Mouse (Mus musculus) megakaryocyte, embryonic 14.5 days (primary cell): ENCODE data around the gene Ltbp3. TPM values are rescaled to one million over a fixed set of nuclear protein-coding genes. Genes with fewer than 3 reads are reported as not detected.

Experiments
- H3K27me3 ChIP-seq: replicated peaks from 2 replicates; pipeline ENCODE3; 2012; ENCODE audit warnings: inconsistent platforms
- H3K36me3 ChIP-seq: replicated peaks from 2 replicates; pipeline ENCODE3; 2012; ENCODE audit warnings: low read length, inconsistent platforms, mixed read lengths
- H3K4me1 ChIP-seq: 2 replicates; pipeline ENCODE4 v1.6.1; 2012; ENCODE audit warnings: inconsistent platforms
- H3K4me3 ChIP-seq: replicated peaks from 2 replicates; pipeline ENCODE3; 2012; ENCODE audit warnings: moderate library complexity, mild to moderate bottlenecking, inconsistent platforms
- H3K9me3 ChIP-seq: 2 replicates; pipeline ENCODE4 v1.6.1; 2012; ENCODE audit warnings: inconsistent platforms
- FLI1 ChIP-seq: IDR thresholded peaks from 2 replicates; pipeline ENCODE4 v1.6.1; 2012; ENCODE audit warnings: low read length, inconsistent platforms, mixed read lengths
- GATA1 ChIP-seq: IDR thresholded peaks from 3 replicates; pipeline ENCODE4 v1.6.1; 2012; ENCODE audit warnings: mixed read lengths, low read length, inconsistent platforms, borderline replicate concordance
- polyA plus RNA-seq: library from polyadenylated mRNA; stranded (reverse); fragments of >175 nt; gene quantifications from 2 replicates; pipeline ENCODE4 v1.2.3, GENCODE M21; 2012; ENCODE audit warnings: low replicate concordance; ENCODE audit not compliant: insufficient read depth

Gene Ltbp3
- polyA plus RNA-seq, 1 experiment, result 7.9 TPM

DNA sequence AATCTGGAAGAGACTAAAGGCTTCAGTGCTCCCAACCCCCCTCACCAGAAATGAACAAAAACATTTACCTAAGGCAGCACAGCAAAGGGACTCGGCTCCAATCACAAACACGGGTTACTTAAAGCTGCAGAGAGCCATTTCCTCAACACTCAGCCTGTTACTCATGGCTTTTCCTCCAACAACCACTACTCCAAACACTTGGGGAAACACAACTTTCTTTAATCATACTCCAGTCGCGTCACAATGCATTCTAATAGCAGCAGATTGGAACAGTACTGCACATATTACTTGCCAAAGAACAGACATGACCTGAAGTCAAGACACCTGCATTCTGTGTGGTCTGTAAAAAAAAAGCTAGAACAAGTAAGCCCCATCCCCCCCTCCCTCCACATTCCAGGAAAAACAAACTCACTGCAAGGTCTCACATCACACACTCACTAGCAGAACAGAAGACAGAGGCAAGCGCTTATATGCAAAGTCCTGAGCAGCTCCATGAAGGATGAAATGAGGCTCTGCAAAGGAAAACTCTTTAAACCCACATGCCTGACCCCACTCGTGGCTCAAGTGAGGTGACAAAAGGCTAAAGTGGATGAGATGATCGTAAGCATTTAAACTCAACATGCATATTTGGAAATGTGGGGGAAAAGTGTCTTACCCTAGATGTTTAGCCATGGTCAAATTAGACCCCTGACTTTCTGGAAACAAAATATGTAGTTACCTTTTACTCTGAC, 56.8 kb downstream of the Ltbp3 start:
- TF ChIP-seq FLI1, result no peak
- no peak for TF ChIP-seq GATA1
- Histone ChIP-seq H3K4me1 (peaks cover 51% of the 10 kb centered on the region), H3K4me3 (peak overlapping the region; percentile 100), H3K36me3 (peaks cover 69% of the 10 kb centered on the region), H3K27me3 (no peaks in the 10 kb centered on the region), H3K9me3 (no peaks in the 10 kb centered on the region)

DNA sequence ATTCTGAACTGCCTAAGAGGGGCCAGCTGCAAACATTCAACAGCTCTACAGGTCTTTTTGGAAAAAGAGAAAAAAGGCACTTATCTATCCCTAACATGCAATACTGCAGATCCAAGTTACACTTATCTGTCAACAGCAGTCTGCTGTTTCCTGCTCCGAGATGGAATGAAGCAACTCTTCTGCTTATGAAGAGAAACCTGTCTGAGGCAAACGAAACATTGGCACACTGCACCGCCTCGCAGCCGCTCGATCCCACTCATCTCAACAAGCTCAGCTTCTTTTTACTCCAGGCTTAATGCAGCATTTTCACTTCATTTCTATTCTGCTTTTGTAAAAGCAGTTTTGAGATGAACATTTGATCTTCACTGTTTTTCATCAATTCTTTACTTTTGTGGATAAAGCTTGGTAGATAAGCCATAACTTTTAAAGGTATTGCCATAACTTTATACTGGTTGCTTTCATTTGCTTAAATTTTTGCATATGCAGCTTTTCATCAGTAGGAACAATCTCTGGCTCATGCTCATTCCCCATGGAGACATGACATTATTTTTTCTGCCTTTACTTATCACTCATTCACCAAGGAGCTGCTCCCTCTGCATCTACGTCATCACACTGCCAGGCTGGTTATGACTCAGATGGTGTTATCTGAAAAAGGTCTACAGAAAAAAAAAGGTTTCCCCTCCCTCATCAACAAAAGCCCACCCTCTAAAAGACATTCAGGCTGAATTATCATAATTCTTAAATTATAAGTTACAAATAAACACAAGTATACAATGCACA, 58.2 kb downstream of the Ltbp3 start:
- no peaks in the 10 kb centered on the region for H3K9me3 ChIP-seq
- peaks cover 69% of the 10 kb centered on the region for H3K36me3 ChIP-seq
- no peak for TF ChIP-seq GATA1
- no peak for TF ChIP-seq FLI1
- peaks cover 42% of the 10 kb centered on the region for H3K4me1 ChIP-seq
- H3K4me3 ChIP-seq, result peak overlapping the region; percentile 100
- no peaks in the 10 kb centered on the region for H3K27me3 ChIP-seq

DNA sequence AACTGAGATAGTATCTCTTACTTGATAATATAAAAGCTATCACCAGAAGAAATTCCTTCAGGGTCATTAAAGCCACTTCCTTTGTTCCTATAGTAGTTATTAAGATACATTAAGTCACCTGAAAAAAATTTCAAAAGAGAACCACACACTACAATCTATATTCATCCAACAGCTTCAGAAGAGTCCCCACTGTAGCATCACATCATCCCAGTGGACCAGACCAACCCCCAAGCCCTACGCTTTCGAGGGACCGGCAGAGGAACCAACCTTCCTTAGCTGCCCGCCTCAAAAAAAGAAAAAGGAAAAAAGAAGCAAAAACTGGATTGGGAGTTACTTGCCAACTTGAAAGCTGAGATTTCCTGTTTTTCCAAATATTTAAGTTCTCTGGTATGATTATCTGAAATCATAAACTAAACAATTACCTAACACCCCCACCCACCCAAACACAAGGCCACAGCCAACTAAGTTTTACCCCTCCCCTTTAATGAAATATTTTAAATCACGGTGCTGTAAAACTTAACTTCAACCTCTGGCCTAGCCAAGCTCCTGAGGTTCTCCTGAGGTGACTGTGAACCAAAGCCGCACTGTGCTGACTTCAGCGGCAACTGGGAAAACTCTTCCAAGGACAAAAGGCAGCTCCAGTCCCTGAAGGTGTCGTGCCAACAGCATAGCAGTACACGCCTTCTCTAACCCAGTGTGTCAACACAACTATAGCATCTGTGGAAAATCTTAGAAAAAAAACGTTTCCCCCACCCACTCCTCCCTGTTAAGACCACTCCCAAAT, 59.1 kb downstream of the Ltbp3 start:
- H3K4me3 ChIP-seq, result peak overlapping the region; percentile 100
- no peak for TF ChIP-seq GATA1
- TF ChIP-seq FLI1, result no peak
- H3K9me3 ChIP-seq, result no peaks in the 10 kb centered on the region
- peaks cover 43% of the 10 kb centered on the region for H3K4me1 ChIP-seq
- peaks cover 67% of the 10 kb centered on the region for H3K36me3 ChIP-seq
- no peaks in the 10 kb centered on the region for H3K27me3 ChIP-seq

- Histone ChIP-seq H3K27me3 (no peaks in the 10 kb centered on the region), H3K36me3 (peaks cover 62% of the 10 kb centered on the region), H3K4me1 (peaks cover 43% of the 10 kb centered on the region), H3K4me3 (peak overlapping the region; percentile 100), H3K9me3 (no peaks in the 10 kb centered on the region)
- TF ChIP-seq FLI1 (no peak), GATA1 (no peak)
Measured at GRCm38 (mm10) chr19:5800350-5800631, 59.6 kb downstream of the Ltbp3 start.

DNA sequence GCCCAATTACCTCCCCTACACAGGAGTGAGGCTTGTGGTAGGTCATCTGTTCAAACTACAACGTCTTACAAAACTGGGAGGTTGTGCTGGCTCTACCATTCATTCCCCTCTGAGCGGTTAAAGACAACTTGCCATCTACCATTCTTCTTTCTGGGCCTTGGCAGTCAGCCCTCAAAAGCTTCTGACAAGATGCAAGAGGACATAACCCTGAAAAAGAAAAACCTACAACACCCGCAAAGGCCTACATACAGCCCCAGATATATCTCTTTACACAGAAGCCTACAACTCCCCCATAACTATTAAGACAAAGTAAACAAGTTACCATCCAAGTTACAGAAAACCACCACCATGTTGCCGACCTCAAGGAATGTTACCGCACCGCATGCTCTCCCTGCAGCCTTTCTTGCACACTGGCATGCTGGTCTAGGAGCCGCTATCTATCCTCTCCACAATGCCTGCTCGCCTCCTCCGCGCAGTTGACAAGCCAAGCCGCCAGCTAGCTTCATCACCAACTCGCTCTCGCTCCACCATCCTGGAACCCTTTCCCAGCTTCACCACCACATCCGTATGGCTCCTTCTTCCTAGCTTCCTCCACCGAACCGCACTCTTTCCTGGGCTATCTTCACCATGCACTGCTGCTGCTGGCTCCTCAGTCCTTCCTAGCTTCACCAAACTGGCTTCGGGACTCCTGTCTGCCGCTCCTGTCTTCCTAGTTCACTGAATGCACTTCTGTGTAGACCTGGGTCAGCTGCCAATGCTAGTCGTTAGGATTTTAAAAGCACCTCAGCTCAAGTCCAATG, 60.1 kb downstream of the Ltbp3 start:
- TF ChIP-seq FLI1, result no peak
- TF ChIP-seq GATA1, result no peak
- Histone ChIP-seq H3K4me3 (peak overlapping the region; percentile 100), H3K4me1 (peaks cover 43% of the 10 kb centered on the region), H3K36me3 (peaks cover 56% of the 10 kb centered on the region), H3K9me3 (no peaks in the 10 kb centered on the region), H3K27me3 (no peaks in the 10 kb centered on the region)

DNA sequence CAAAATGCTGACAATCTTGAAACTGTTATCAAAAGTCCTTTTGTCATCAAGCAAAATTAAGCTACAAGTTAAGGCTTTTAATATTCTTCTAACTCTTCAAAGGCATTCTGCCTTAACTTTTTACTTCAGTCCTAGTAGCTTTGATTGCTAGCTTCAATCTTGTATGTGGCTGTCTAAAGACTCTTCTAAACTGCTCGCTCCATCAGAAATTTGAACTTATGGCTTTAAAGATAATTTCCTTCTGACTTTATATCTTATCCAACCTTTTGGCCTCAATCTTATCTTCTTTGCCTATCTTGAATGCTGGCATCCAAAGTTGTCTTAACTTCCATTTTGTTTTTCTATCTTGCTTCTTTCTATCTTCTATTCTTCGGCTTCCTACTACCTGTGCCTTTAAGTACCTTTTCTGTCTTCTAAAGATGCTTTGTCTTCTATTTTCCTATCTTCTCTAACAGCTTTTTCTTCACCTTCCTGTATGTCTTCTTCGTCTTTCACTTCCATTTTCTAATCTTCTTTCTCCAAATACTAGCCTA, 60.8 kb downstream of the Ltbp3 start:
- TF ChIP-seq GATA1, result peak; percentile 74; the same call in 1 of the 3 replicates
- TF ChIP-seq FLI1, result no peak
- Histone ChIP-seq H3K9me3 (no peaks in the 10 kb centered on the region), H3K36me3 (peaks cover 50% of the 10 kb centered on the region), H3K27me3 (no peaks in the 10 kb centered on the region), H3K4me3 (peak overlapping the region; percentile 100), H3K4me1 (peaks cover 43% of the 10 kb centered on the region)

DNA sequence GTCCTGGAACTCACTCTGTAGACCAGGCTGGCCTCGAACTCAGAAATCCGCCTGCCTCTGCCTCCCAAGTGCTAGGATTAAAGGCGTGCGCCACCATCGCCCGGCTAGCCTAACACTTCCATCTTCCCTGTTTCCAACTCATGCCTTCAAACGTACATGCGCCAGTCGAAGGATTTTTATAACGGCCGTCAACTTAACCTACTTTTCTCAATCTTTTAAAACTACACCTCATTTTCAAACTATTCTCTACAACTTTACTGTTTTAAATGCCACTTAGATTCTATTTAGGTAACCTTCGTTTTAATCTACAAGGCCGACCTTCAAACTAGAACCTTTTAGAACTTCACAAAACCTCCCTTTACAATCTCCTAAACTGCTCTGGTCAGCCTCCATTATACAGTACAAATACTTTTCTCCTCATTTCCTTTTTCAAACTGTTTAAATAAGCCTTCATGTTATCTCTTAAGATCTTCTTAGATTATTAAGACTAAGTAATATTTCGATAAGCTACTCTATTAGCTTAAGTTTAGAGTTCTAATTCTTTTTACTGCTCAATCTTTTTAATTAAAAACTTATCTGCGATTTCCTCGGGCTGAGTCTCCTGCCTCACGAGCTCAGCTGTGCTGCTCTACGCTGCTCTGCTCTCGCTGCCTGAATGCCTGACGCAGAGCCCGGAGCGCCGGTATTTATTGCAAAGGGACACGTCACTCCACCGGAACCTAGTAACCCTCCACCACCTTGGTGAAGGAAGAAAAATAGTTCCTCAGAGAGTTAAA, 61.5 kb downstream of the Ltbp3 start:
- Histone ChIP-seq H3K4me1 (peaks cover 45% of the 10 kb centered on the region), H3K9me3 (no peaks in the 10 kb centered on the region), H3K4me3 (peak overlapping the region; percentile 100), H3K36me3 (peaks cover 43% of the 10 kb centered on the region), H3K27me3 (no peaks in the 10 kb centered on the region)
- TF ChIP-seq FLI1, result no peak
- peak; percentile 25; the same call in 1 of the 3 replicates for TF ChIP-seq GATA1

GRCm38 (mm10) chr19:5802787-5803040, 62.0 kb downstream of the Ltbp3 start:
- Histone ChIP-seq H3K4me1 (peaks cover 45% of the 10 kb centered on the region), H3K4me3 (peak overlapping the region; percentile 100), H3K36me3 (peaks cover 38% of the 10 kb centered on the region), H3K27me3 (no peaks in the 10 kb centered on the region), H3K9me3 (no peaks in the 10 kb centered on the region)
- no peak for TF ChIP-seq FLI1
- TF ChIP-seq GATA1, result no peak
